Mouse (Mus musculus): ENCODE results near the gene Pdxk. TPM values are rescaled to one million over a fixed set of nuclear protein-coding genes. Genes with fewer than 3 reads are reported as not detected.

The Pdxk gene
- polyA plus RNA-seq, 1 experiment, result 14.0 TPM

DNA sequence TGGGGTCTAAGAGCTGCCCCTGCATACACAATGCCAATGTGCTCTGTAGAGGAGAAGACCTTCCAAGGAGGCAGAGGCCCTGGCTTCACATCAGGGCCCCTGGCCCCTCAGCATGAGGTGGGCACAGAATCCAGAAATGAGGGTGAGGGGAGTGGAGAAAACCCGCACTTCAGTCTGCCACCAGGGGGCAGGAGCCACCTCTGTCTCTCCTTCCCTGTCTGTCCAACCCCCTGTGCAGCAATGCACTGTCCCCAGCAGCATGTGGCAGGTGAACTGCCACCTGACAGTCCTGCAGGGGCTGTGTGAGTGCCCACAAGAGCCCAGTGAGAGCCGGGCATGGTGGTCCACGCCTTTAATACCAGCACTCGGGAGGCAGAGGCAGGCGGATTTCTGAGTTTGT, 25.2 kb downstream of the Pdxk start:
- TF ChIP-seq GATA1 (IDR thresholded peaks at IDR 0.05; ENCODE audit: low read length), result no peak

DNA sequence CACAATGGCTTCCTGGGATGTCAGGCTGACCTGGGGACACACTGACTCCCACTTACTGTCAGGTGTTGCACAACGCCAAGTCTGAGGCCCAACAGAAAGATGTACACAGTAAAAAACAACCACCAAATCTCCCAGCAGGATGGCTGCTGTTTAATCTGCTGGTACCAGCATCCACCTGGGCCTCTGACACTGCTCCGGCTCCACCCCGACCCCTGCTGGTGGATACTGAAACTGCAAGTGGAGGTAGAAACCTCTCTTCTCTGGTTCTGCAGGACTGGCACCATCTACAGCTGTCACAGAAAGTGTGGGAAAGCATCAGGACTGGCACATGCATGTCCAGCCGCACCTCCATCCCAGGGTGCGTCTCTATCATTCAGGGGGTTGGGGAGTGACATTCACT, 26.7 kb downstream of the Pdxk start:
- no peak for TF ChIP-seq GATA1 (IDR thresholded peaks at IDR 0.05; ENCODE audit: low read length)

- TF ChIP-seq GATA1 (IDR thresholded peaks at IDR 0.05; ENCODE audit: low read length), result no peak
Measured at GRCm38 (mm10) chr10:78432853-78433252, 31.9 kb downstream of the Pdxk start.

DNA sequence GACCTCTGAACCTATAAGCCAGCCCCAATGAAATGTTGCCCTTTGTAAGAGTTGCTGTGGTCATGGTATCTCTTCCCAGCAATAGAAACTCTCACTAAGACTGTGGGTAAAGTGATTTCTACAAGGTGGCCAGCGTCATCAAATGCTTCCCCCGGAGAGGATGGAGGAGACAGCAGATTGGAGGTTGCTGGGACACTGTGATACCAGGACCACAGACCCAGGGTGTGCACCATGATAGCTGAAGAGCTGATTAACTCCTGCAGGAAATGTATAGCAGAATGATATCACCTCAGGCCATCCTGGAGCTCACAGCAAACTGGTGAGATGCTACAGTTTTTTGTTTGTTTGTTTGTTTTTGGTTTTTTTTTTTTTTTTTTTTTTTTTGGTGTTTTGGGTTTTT, 35.0 kb downstream of the Pdxk start:
- no peak for TF ChIP-seq GATA1 (IDR thresholded peaks at IDR 0.05; ENCODE audit: low read length)

- no peak for TF ChIP-seq GATA1 (IDR thresholded peaks at IDR 0.05; ENCODE audit: low read length)
Measured at GRCm38 (mm10) chr10:78429180-78429579, 35.6 kb downstream of the Pdxk start.

- TF ChIP-seq GATA1 (IDR thresholded peaks at IDR 0.05; ENCODE audit: low read length), result no peak
Measured at GRCm38 (mm10) chr10:78428070-78428469, 36.7 kb downstream of the Pdxk start.

DNA sequence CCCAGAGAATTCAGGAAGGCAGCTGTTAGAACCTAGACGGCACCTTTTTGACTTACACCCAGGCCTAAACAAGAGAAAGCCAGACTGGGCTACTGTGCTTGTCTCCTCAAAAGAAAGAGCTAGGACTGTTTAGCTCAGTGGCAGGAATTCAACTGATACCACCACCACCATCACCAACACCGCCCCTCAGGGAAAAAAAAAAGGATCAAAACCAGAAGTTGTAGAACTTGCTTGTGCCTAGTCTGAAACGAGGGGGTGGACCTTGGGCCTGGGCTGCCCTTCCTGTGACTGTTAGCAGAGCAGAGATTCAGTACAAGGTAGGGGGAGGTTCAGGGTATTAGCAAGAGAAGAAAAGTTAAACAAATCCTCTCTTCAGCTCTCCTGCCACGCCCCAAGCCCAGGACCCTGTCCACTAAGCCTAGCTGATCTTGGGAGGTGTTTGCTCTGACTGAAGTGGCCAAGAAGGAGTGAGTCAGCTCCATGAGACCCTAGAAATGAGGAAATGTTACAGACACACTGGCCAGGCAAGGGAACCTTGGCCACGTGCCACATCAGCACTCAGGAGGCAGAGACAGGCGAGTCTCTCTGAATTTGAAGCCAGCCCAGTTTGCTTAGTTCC, 38.5 kb downstream of the Pdxk start:
- no peak for TF ChIP-seq GATA1 (IDR thresholded peaks at IDR 0.05; ENCODE audit: low read length)

- TF ChIP-seq GATA1 (IDR thresholded peaks at IDR 0.05; ENCODE audit: low read length), result no peak
Measured at GRCm38 (mm10) chr10:78425181-78426041, 39.4 kb downstream of the Pdxk start, which contains the start of gene Cstb. TSS of gene Cstb (plus strand) at chr10:78425669.

- TF ChIP-seq GATA1 (IDR thresholded peaks at IDR 0.05; ENCODE audit: low read length), result no peak
Measured at GRCm38 (mm10) chr10:78422614-78423013, 42.2 kb downstream of the Pdxk start.

DNA sequence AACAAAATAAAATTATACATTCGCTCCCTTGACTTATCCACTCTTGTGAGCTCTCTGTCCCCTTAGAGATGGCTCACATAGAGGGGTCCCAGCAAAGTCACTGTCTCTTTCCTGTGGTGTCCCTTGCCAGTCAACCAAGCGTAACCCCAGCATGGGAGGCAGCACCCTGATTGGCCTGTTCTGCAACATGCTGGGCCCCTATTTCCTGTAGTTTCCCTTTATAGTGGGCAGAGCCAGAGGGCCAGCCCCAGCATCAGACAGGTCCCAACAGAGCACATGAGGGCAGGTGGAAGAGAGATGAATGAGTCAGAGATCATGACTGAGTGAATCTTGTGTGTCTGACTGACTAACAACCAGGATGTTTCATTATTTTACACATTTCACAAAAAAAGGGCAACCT, 43.8 kb downstream of the Pdxk start:
- no peak for TF ChIP-seq GATA1 (IDR thresholded peaks at IDR 0.05; ENCODE audit: low read length)

- no peak for TF ChIP-seq GATA1 (IDR thresholded peaks at IDR 0.05; ENCODE audit: low read length)
Measured at GRCm38 (mm10) chr10:78418791-78419190, 46.0 kb downstream of the Pdxk start.

- TF ChIP-seq GATA1 (IDR thresholded peaks at IDR 0.05; ENCODE audit: low read length), result no peak
Measured at GRCm38 (mm10) chr10:78417888-78418287, 46.9 kb downstream of the Pdxk start.

DNA sequence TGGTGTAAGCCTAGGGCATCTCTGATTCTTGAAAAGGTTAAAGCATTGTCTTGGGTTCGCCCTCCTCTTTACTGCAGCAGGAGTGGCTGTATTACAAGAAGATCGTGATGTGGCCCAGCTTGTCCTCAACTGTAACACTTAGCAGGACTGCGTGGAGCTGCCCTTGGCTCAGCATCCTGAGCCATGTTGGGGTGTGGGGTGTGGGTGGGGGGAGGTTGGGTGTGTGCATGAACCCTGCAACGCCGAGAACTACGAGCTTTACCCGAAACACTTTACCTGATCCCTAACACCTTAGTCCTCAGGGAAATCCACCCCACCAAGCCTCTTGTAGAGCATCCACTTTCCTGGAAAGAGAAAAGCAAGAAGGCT, 51.6 kb downstream of the Pdxk start:
- TF ChIP-seq GATA1 (IDR thresholded peaks at IDR 0.05; ENCODE audit: low read length), result no peak

GRCm38 (mm10) chr10:78412319-78413151, 52.2 kb downstream of the Pdxk start, which contains the start of gene Rrp1:
TSS of gene Rrp1 (minus strand) at chr10:78413043.
- no peak for TF ChIP-seq GATA1 (IDR thresholded peaks at IDR 0.05; ENCODE audit: low read length)

DNA sequence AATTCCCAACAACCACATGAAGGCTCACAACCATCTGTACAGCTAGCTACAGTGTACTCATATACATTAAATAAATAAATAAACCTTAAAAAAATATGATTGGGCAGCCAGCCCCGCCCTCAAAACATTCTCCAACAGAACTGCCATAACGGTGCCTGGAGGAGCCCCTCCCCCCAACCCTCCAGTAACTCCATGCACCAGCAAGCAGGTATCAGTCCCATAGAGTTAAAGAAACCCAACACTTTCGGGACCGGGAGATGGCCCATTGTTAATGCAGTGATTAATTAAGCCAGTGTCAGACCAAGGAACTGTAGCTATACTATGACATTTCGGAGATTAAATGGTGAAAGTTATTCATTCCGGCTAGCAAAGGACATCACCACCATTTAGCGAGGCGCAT, 52.9 kb downstream of the Pdxk start:
- no peak for TF ChIP-seq GATA1 (IDR thresholded peaks at IDR 0.05; ENCODE audit: low read length)
